Comparison of ENCODE assay signal across 22 mouse cellular contexts in the genomic region with DNA sequence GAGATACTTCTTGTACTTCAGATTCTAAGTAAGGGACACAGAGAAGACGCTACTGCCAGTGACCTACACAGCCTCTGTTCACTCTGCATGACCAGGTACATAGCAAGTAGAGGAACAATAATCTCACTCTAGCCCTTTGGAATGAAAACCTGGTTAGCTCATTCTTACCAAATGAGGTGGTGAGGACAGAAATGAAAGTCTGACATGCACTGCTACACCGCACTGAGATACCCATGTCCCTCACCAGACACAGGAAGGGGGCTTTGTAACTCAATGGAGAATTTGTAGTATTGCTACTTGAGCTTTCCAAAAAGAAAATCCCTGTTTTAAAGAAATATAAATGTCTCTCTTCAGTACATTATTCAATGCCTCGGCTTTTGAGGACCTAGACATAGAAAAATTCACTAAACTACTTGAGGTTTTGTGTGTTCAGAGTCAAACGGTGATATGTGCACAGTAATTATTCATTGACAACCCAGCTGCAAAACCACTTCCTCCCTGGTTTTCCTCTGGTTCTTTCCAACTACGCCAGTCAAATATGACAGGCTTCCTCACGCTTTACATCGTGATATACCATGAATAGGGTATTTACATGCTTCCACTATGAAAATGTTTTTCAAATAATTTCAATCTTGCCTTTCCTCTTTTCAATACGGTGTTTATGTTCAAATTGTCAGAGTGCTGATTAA.
DNase-seq lines count a peak whose midpoint lies in the region; ATAC-seq and TF ChIP-seq lines count a peak whose summit lies in the region.
"Had no signal": no experiment of that assay in that cellular context is flagged by ENCODE, and none has a peak within 500 bp of the region (broad histone marks: within the 10 kb centered on the region; RNA-seq: fewer than 3 reads in every experiment).

No protein-coding gene starts in this region.

- DNase-seq in A20 (ENCODE audit: low read depth, low spot score) (peak; percentile 9), CH12.LX (ENCODE audit: extremely low read depth) (peak; percentile 72)
- DNase-seq in splenic B cell, adult 2 months (ENCODE audit: low read depth, low spot score), result peak; percentile 60
- DNase-seq in spleen, adult 18-20 months, result no peak
- no peak for DNase-seq in adrenal gland, adult 18-20 months (ENCODE audit: low spot score in 2 of 2)
- DNase-seq: adrenal gland, adult 8-10 months; cerebellum, adult 11 months; cerebellum, adult 9-10 months; forebrain, postnatal 0 days; heart, postnatal 10 days; midbrain, embryonic 14.5 days had no signal

- no peak for TF ChIP-seq CTCF in CH12.LX (conservative IDR thresholded peaks at IDR 0.05 in 1 of 2, IDR thresholded peaks at IDR 0.05 in 1 of 2; ENCODE audit: low read depth in 2 of 2, low read length in 2 of 2)

- no peak overlapping the region for H3K27ac ChIP-seq in CH12.LX (ENCODE audit: insufficient read depth, low read depth)
- H3K27ac ChIP-seq: heart, embryonic 13.5 days; hindbrain, embryonic 10.5 days; hindbrain, embryonic 15.5 days; kidney, embryonic 15.5 days; layer of hippocampus, adult 2 months; limb, embryonic 13.5 days; lung, embryonic 15.5 days had no signal

- peak; percentile 68 for TF ChIP-seq EP300 in CH12.LX (IDR thresholded peaks at IDR 0.05; ENCODE audit: low read length)

- H3K9ac ChIP-seq in CH12.LX (ENCODE audit: insufficient read depth, low read depth), result no peak overlapping the region
- H3K9ac ChIP-seq: forebrain, postnatal 0 days; heart, embryonic 13.5 days; hindbrain, embryonic 15.5 days; kidney, embryonic 15.5 days; limb, embryonic 13.5 days; lung, embryonic 15.5 days had no signal

- in situ Hi-C loops in CH12.LX (cut with MboI; ENCODE audit: low pct_ligation_motif_present, low pct_unique_long_range_greater_than_20kb, low sequenced_read_pairs), result no loop called here

- ATAC-seq in megakaryocyte, adult 5-6 weeks (ENCODE audit: poor library complexity, severe bottlenecking), result 0 out of 2 replicates have a peak, but pooled peaks have one; percentile 31
- ATAC-seq: activated CD4-positive, CD25-positive, alpha-beta regulatory T cell, adult 4 months; forebrain, postnatal 0 days had no signal

- H3K9me3 ChIP-seq in CH12.LX (replicated peaks; ENCODE audit: low read length), result no peaks in the 10 kb centered on the region
- H3K9me3 ChIP-seq: heart, embryonic 13.5 days; hindbrain, embryonic 10.5 days; hindbrain, embryonic 15.5 days; kidney, embryonic 15.5 days; limb, embryonic 13.5 days; lung, embryonic 15.5 days had no signal

- H3K4me1 ChIP-seq in CH12.LX (ENCODE audit: control insufficient read depth in 1 of 2, insufficient read depth in 2 of 2), result peaks cover 8 to 19% of the 10 kb centered on the region in 2 experiments
- H3K4me1 ChIP-seq: hindbrain, embryonic 10.5 days had no signal

- TF ChIP-seq POLR2A in CH12.LX (IDR thresholded peaks at IDR 0.05; ENCODE audit: low read depth, low read length), result no peak

- peak overlapping the region; percentile 38; the same call in 1 of the 2 replicates for H3K4me2 ChIP-seq in CH12.LX (ENCODE audit: insufficient read depth, low read depth, poor library complexity, severe bottlenecking)
- H3K4me2 ChIP-seq: heart, embryonic 13.5 days; hindbrain, embryonic 15.5 days; kidney, embryonic 15.5 days; limb, embryonic 13.5 days; liver, embryonic 11.5 days; lung, embryonic 15.5 days had no signal

- dilution Hi-C loops in CH12.LX (cut with MboI; ENCODE audit: extremely low pct_ligation_motif_present, extremely low pct_unique_long_range_greater_than_20kb, low sequenced_read_pairs), result no loop called here

- no peak for TF ChIP-seq RAD21 in CH12.LX (IDR thresholded peaks at IDR 0.05; ENCODE audit: low read depth, low read length)

- no peaks in the 10 kb centered on the region for H3K36me3 ChIP-seq in CH12.LX (replicated peaks in 1 of 2; ENCODE audit: control insufficient read depth in 1 of 2, insufficient read depth in 1 of 2, low read length in 1 of 2)
- H3K36me3 ChIP-seq in splenic B cell, adult 2 months (ENCODE audit: control insufficient read depth, insufficient read depth, low read length, poor library complexity, severe bottlenecking), result no peaks in the 10 kb centered on the region
- H3K36me3 ChIP-seq: hindbrain, embryonic 15.5 days had no signal

- no peaks in the 10 kb centered on the region for H3K79me2 ChIP-seq in CH12.LX (replicated peaks; ENCODE audit: control insufficient read depth, extremely low read depth, insufficient read depth, poor library complexity, severe bottlenecking)

- peaks cover 4% of the 10 kb centered on the region for H3K27me3 ChIP-seq in CH12.LX (replicated peaks)
- no peaks in the 10 kb centered on the region for H3K27me3 ChIP-seq in splenic B cell, adult 2 months (ENCODE audit: control insufficient read depth, insufficient read depth, low read length, poor library complexity, severe bottlenecking)
- H3K27me3 ChIP-seq: heart, embryonic 13.5 days; hindbrain, embryonic 15.5 days; kidney, embryonic 15.5 days; limb, embryonic 13.5 days; lung, embryonic 15.5 days had no signal

- no peak overlapping the region for H3K4me3 ChIP-seq in CH12.LX (replicated peaks in 1 of 3; ENCODE audit: low read depth in 2 of 3, low read length in 2 of 3, poor library complexity in 1 of 3)
- H3K4me3 ChIP-seq: erythroblast, embryonic 14.5 days; heart, embryonic 13.5 days; hindbrain, embryonic 10.5 days; hindbrain, embryonic 15.5 days; kidney, embryonic 15.5 days; layer of hippocampus, adult 2 months; limb, embryonic 13.5 days; lung, embryonic 15.5 days had no signal

TF ChIP-seq in CH12.LX, 34 proteins besides CTCF, POLR2A, EP300 and RAD21:
- no peak for TF ChIP-seq MYC (IDR thresholded peaks at IDR 0.05; ENCODE audit: low read depth, low read length)
- TF ChIP-seq NELFE (IDR thresholded peaks at IDR 0.05; ENCODE audit: low read depth, low read length), result no peak
- TF ChIP-seq E2F4 (IDR thresholded peaks at IDR 0.05; ENCODE audit: insufficient replicate concordance, low read depth, low read length), result 0 out of 2 replicates have a peak, but pooled peaks have one; percentile 25
- TF ChIP-seq CHD2 (IDR thresholded peaks at IDR 0.05; ENCODE audit: low read length), result no peak
- TF ChIP-seq ZC3H11A (IDR thresholded peaks at IDR 0.05; ENCODE audit: low read depth, low read length), result no peak
- peak; percentile 64 for TF ChIP-seq BHLHE40 (IDR thresholded peaks at IDR 0.05; ENCODE audit: low read depth, low read length)
- TF ChIP-seq MXI1 (IDR thresholded peaks at IDR 0.05; ENCODE audit: low read depth, low read length), result no peak
- no peak for TF ChIP-seq GABPA (IDR thresholded peaks at IDR 0.05; ENCODE audit: insufficient replicate concordance, low read depth, low read length)
- TF ChIP-seq MEF2A (IDR thresholded peaks at IDR 0.05; ENCODE audit: borderline replicate concordance, low read depth, low read length), result peak; percentile 8; the same call in 1 of the 2 replicates
- TF ChIP-seq ETS1 (conservative IDR thresholded peaks at IDR 0.05; ENCODE audit: low read depth, low read length), result peak; percentile 63
- TF ChIP-seq MAFK (IDR thresholded peaks at IDR 0.05; ENCODE audit: insufficient replicate concordance, low read length), result peak; percentile 80

Comparison
In these comparisons a context has a peak if more than half of its experiments do, and no peak if none do; other contexts are left out.
1. DNase-seq: peak in A20 (single experiment), CH12.LX (single experiment) and splenic B cell, adult 2 months (single experiment); none in spleen, adult 18-20 months (0 of 2) and adrenal gland, adult 18-20 months (0 of 2).